Mouse (Mus musculus) intestine, embryonic 14.5 days (tissue): ENCODE data around the gene Syt14. TPM values are rescaled to one million over a fixed set of nuclear protein-coding genes. Genes with fewer than 3 reads are reported as not detected.

Source experiments
- ATAC-seq: fragments of 200-750 bp; cut with Nextera tagmentation; replicated peaks from 2 replicates; pipeline ENCODE4 v1.8.0; 2017; ENCODE audit warnings: low read depth, moderate number of reproducible peaks, moderate TSS enrichment, moderate library complexity; ENCODE audit not compliant: low FRiP score, low TSS enrichment
- DNase-seq: peaks from one replicate; pipeline ENCODE4 v3.0.0-alpha.2; 2018; ENCODE audit warnings: low spot score
- H3K27ac ChIP-seq: fragments of 300-500 bp; sonication (generic); 2 replicates; pipeline ENCODE4 v1.5.1; 2014; ENCODE audit warnings: low read depth, mild to moderate bottlenecking, control low read depth
- H3K27me3 ChIP-seq: fragments of 300-500 bp; sonication (generic); replicated peaks from 2 replicates; pipeline ENCODE4 v1.6.1; 2014; ENCODE audit warnings: low read length, control low read depth; ENCODE audit not compliant: control insufficient read depth, insufficient read depth
- H3K36me3 ChIP-seq: fragments of 300-500 bp; sonication (generic); 2 replicates; pipeline ENCODE4 v1.6.1; 2014; ENCODE audit warnings: low read length, control low read depth; ENCODE audit not compliant: control insufficient read depth, insufficient read depth
- H3K4me1 ChIP-seq: fragments of 300-500 bp; sonication (generic); replicated peaks from 2 replicates; pipeline ENCODE4 v1.6.1; 2014; ENCODE audit warnings: low read length, control low read depth, mixed read lengths; ENCODE audit not compliant: control insufficient read depth, insufficient read depth
- H3K4me2 ChIP-seq: fragments of 300-500 bp; sonication (generic); 2 replicates; pipeline ENCODE4 v1.6.1; 2014; ENCODE audit warnings: low read length
- H3K4me3 ChIP-seq: fragments of 300-500 bp; sonication (generic); 2 replicates; pipeline ENCODE4 v1.5.1; 2014; ENCODE audit warnings: low read depth, low read length, control low read depth, mixed read lengths
- H3K9ac ChIP-seq: fragments of 300-500 bp; sonication (generic); 2 replicates; pipeline ENCODE4 v1.6.1; 2014; ENCODE audit warnings: mild to moderate bottlenecking, low read length
- H3K9me3 ChIP-seq: fragments of 300-500 bp; sonication (generic); 2 replicates; pipeline ENCODE4 v1.6.1; 2016; ENCODE audit warnings: low read length, control low read depth; ENCODE audit not compliant: control insufficient read depth
- WGBS: fragments of 180-500 bp; shearing (Covaris S2); extraction: QIAGEN DNeasy Blood & Tissue Kit; methylation state at CpG from one replicate; pipeline ENCODE4 v1.1.7; 2014; 5-methylcytosine and 5-hydroxymethylcytosine counted together
- polyA plus RNA-seq: library from polyadenylated mRNA; unstranded; fragments of >200 nt; fragmentation: Nextera tagmentation; extraction: Ambion mirVana; gene quantifications from 2 replicates; pipeline ENCODE4 v1.2.1, GENCODE M21; 2014

Gene Syt14
- polyA plus RNA-seq, 1 experiment from 2014 or later = 3.3 TPM

- Histone ChIP-seq H3K27ac (no peak overlapping the region), H3K4me2 (no peak overlapping the region), H3K4me3 (no peak overlapping the region), H3K9me3 (no peaks in the 10 kb centered on the region), H3K4me1 (no peaks in the 10 kb centered on the region), H3K9ac (no peak overlapping the region), H3K27me3 (no peaks in the 10 kb centered on the region), H3K36me3 (no peaks in the 10 kb centered on the region)
- 69% methylated on average over 1 of the region's 1 CpGs for WGBS
- ATAC-seq (no peak), DNase-seq (no peak)
These were observed 54.5 kb downstream of the Syt14 start for GRCm38 (mm10) chr1:192981120-192981519.

GRCm38 (mm10) chr1:192962323-192962722 is 73.3 kb downstream of the Syt14 start:
- no peak overlapping the region for H3K27ac ChIP-seq
- H3K4me1 ChIP-seq = no peaks in the 10 kb centered on the region
- DNase-seq = no peak
- 85% methylated on average over 5 of the region's 5 CpGs for WGBS
- H3K36me3 ChIP-seq = no peaks in the 10 kb centered on the region
- no peak overlapping the region for H3K4me3 ChIP-seq
- no peak for ATAC-seq
- no peak overlapping the region for H3K9ac ChIP-seq
- H3K27me3 ChIP-seq = no peaks in the 10 kb centered on the region
- no peaks in the 10 kb centered on the region for H3K9me3 ChIP-seq
- H3K4me2 ChIP-seq = no peak overlapping the region

- no peaks in the 10 kb centered on the region for H3K9me3 ChIP-seq
- 62% methylated on average over 2 of the region's 2 CpGs for WGBS
- no peak overlapping the region for H3K9ac ChIP-seq
- H3K27ac ChIP-seq = no peak overlapping the region
- no peak for DNase-seq
- no peak overlapping the region for H3K4me2 ChIP-seq
- H3K36me3 ChIP-seq = no peaks in the 10 kb centered on the region
- no peaks in the 10 kb centered on the region for H3K4me1 ChIP-seq
- no peak for ATAC-seq
- no peaks in the 10 kb centered on the region for H3K27me3 ChIP-seq
- H3K4me3 ChIP-seq = no peak overlapping the region
These were observed 87.8 kb downstream of the Syt14 start for GRCm38 (mm10) chr1:192947839-192948173.

- Histone ChIP-seq H3K9ac (no peak overlapping the region), H3K36me3 (no peaks in the 10 kb centered on the region), H3K27ac (no peak overlapping the region), H3K4me1 (no peaks in the 10 kb centered on the region), H3K27me3 (no peaks in the 10 kb centered on the region), H3K4me3 (no peak overlapping the region), H3K4me2 (no peak overlapping the region), H3K9me3 (no peaks in the 10 kb centered on the region)
- ATAC-seq (no peak), DNase-seq (no peak)
- WGBS = 84% methylated on average over 1 of the region's 1 CpGs
These were observed 88.3 kb downstream of the Syt14 start for GRCm38 (mm10) chr1:192947170-192947838.

GRCm38 (mm10) chr1:192939033-192939432 is 96.5 kb downstream of the Syt14 start:
- H3K27ac ChIP-seq = no peak overlapping the region
- DNase-seq = no peak
- no peak overlapping the region for H3K4me2 ChIP-seq
- no peak overlapping the region for H3K9ac ChIP-seq
- H3K36me3 ChIP-seq = no peaks in the 10 kb centered on the region
- H3K4me3 ChIP-seq = no peak overlapping the region
- no peak for ATAC-seq
- H3K9me3 ChIP-seq = no peaks in the 10 kb centered on the region
- 70% methylated on average over 2 of the region's 2 CpGs for WGBS
- no peaks in the 10 kb centered on the region for H3K27me3 ChIP-seq
- H3K4me1 ChIP-seq = no peaks in the 10 kb centered on the region

- Histone ChIP-seq H3K4me1 (no peaks in the 10 kb centered on the region), H3K9me3 (no peaks in the 10 kb centered on the region), H3K4me2 (no peak overlapping the region), H3K27ac (no peak overlapping the region), H3K4me3 (no peak overlapping the region), H3K27me3 (no peaks in the 10 kb centered on the region), H3K36me3 (no peaks in the 10 kb centered on the region), H3K9ac (no peak overlapping the region)
- 92% methylated on average over 2 of the region's 2 CpGs for WGBS
- ATAC-seq (no peak), DNase-seq (no peak)
These were observed 97.6 kb downstream of the Syt14 start for GRCm38 (mm10) chr1:192937956-192938355.

GRCm38 (mm10) chr1:192931797-192932196 is 103.8 kb downstream of the Syt14 start:
- Histone ChIP-seq H3K36me3 (no peaks in the 10 kb centered on the region), H3K4me1 (no peaks in the 10 kb centered on the region), H3K4me2 (no peak overlapping the region), H3K4me3 (no peak overlapping the region), H3K27ac (no peak overlapping the region), H3K9me3 (no peaks in the 10 kb centered on the region), H3K9ac (no peak overlapping the region), H3K27me3 (no peaks in the 10 kb centered on the region)
- WGBS = 90% methylated on average over 3 of the region's 3 CpGs
- no peak for DNase-seq
- ATAC-seq = no peak

GRCm38 (mm10) chr1:192912101-192912728 is 123.4 kb downstream of the Syt14 start:
- no peaks in the 10 kb centered on the region for H3K4me1 ChIP-seq
- no peak overlapping the region for H3K27ac ChIP-seq
- no peak for ATAC-seq
- H3K36me3 ChIP-seq = no peaks in the 10 kb centered on the region
- H3K4me3 ChIP-seq = no peak overlapping the region
- no peak overlapping the region for H3K9ac ChIP-seq
- H3K9me3 ChIP-seq = 0 out of 2 replicates have a peak, but pooled peaks cover 3% of the 10 kb centered on the region
- no peak for DNase-seq
- H3K4me2 ChIP-seq = no peak overlapping the region
- H3K27me3 ChIP-seq = no peaks in the 10 kb centered on the region
- WGBS = 65% methylated on average over 3 of the region's 3 CpGs

GRCm38 (mm10) chr1:192901516-192901915 is 134.1 kb downstream of the Syt14 start:
- Histone ChIP-seq H3K36me3 (no peaks in the 10 kb centered on the region), H3K27ac (no peak overlapping the region), H3K4me2 (no peak overlapping the region), H3K4me3 (no peak overlapping the region), H3K9me3 (no peaks in the 10 kb centered on the region), H3K27me3 (no peaks in the 10 kb centered on the region), H3K9ac (no peak overlapping the region), H3K4me1 (peaks cover 4% of the 10 kb centered on the region; the same call in 1 of the 2 replicates)
- DNase-seq = no peak
- ATAC-seq = no peak
- WGBS = 66% methylated on average over 2 of the region's 2 CpGs
